Mouse (Mus musculus) spleen, adult 18-20 months (tissue): ENCODE results near the gene Olfr71.

Experiments used
- DNase-seq, 2 experiments: peaks; one replicate each; pipeline ENCODE4 v3.0.0; 2022; ENCODE audit warnings: mixed read lengths in 2 of 2

Gene Olfr71

DNA sequence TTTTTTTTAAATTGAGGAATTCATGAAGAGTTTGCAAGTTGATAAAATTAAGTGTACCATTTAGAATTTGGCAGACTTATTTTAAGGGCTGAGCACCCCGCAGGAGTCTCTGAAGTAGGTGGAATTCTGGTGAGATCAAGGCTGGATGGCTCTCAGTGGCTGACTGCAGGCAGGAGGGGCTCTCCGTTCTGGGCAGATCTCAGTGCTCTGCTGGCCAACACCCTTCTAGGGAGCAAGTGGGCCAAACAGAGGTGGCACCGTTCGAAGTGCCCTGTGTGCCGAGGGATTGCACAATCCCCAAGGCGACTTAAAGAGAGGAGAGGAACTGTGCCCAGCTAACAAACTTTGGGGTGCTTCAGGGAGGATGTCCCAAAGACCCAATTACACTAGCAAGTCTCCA is at the start of gene Olfr71:
TSS of gene Olfr71 (minus strand) at position 387 of the 400 bp plus-strand sequence.
- DNase-seq: no peak

DNA sequence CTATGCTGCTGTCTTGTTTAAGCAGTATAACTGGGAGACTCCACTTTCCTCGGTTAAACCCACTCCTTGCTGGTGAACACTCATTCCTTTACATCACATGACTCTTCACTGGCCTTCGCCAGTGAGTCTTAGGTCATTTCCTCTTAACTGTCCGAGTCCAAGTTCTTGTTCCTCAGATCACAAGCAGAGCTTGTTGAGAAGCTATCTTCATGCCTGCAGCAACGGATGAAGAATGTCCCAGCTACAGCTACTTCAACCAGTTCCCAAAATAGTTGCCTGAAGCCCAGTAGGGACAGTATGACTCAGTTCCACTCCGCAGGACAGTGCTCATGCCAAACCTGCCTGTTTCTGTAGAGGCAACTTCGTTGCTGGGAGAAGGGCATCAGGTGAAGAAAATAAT is 47.2 kb upstream of the Olfr71 start:
- DNase-seq: no peak

DNA sequence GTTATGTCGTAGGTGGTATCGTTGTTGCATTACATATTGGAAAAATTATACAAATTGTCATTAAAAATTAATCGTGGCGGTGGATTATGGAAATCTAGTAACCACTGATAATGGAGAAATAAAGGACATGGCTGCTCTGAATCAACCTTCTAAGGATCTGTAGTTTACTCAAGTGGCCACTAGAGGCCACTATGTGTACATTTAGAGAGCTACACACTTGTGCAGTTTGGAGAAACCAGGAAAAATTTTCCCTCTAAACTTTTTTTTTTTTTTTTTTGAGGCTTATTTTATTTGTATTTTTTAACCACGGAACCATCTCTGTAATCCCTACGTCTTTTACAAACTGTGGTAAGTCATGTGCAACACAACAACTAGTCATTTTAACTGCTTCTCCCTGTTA is 35.1 kb upstream of the Olfr71 start:
- DNase-seq: no peak

DNA sequence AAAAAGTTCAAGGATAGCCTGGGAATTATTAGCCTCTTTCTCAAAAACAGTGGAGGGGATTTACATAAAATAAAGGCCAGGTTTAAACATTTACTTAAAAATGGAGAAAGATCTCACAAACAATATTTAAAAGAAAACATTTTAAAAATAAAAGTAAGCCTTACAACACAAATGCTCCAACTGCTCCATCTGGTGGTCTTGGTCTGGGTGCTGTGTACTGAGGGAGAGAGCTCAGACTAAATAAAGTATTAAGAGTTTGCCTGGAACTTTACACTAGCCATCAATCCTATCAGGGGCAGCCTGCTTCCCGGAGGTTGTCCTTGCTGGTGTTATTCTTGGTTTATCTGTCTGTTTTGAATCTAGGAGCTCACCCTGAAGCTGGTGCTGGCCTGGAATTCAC is 33.0 kb upstream of the Olfr71 start:
- no peak for DNase-seq

DNA sequence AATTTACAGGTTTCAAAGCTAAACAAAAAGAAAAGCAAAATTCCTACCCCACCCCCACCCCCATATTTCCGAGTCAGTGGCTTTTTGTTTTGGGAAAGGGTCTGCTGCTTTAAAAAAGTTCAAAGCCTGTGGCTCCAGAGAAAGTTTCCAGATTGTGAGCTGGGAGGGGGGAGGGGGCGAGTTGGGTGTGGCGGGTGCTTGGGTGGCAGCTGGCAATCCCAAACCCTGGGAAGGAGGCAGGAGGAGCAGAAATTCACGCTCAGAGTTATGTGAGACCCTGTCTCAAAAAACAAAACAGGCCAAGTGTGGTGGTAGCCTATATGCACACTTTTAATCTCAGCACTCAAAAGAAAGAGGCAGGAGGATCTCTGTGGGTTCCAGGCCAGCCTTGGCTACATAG is 32.6 kb upstream of the Olfr71 start:
- DNase-seq: no peak

DNA sequence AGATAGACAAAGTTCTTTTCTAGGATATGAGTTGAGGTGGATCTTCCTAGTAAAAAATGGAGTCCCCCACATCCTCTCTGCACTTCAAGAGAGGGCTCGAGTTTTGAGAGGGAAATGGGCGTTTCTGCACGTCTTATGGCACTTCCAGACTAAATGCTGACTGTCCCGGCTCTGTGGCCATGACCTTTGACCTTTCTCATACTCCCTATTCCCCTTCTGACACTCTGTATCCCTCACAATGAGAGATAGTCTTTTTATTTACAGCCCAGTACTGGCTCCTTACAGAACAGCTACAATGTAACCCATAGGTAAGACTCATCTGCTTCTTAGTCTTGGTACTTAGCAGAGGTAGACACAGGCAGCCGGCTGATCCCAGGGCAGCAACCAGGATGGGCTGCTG is 31.5 kb upstream of the Olfr71 start:
- no peak for DNase-seq

DNA sequence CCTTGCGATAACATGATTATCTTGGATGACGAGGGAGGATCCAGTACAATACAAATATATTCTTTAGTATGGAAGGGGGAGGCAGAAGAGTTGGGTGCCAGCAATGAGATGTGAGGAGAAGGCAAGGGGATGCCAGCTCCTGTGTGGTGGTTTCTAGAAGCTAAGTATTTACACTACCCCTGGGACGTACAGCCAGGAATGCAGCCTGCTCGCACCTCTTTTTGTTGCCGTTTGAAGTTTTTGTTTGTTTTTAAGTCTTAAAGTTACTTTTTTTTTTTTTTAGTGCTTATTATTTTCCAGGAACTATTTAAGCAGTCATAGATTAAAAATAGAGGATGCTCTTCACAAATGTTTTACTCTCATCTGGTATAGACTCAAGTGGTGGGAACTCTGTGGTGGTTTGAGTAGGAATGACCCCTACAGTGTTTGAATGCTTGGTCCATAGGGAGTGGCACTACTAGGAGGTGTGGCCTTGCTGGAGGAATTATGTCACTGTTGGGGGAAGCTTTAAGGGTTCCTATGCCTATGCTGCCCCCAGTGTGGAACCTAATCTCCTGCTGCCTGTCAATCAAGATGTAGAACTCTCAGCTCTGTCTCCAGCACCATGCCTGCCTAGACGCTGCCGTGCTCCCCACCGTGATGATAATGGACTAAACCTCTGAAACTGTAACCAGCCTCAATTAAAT is 29.1 kb upstream of the Olfr71 start:
- no peak for DNase-seq

DNA sequence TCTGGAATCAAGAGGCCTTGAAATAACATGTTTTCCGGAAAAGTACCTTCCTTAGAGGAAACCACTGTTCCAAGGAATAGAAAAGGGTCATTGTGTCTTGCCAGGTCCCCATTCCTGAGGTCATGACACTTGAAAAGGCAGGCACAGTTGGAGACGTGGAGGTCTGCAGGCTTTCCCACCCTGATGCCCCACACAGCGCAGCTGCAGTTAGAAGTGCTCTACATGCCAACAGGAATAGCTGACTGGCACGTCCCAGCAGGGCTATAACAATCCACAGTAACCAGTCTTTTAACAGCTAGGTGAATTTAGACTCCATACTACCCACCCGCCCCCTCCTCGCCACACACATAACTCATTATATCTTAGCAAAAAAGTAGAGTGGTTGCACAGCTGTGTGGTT is 27.1 kb upstream of the Olfr71 start:
- DNase-seq: no peak

DNA sequence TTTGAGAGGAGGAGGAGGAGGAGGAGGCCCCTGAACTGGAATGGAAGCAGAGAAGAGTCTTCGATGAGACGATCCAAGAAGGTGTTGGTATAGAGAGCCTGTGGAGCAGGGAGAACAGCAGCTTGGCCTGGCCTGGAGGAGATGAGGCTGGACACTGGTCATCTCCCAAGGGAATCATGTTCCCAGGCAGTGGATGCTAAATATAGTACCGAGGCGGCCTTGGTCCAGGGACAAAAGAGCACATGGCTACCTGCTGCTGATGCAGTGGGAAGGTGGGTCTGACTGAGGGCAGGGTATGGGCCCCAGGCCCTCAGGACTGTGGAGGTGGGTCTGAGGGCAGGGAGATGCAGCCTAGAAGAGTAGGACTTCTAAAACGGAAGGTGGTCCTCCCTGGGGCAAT is 23.1 kb upstream of the Olfr71 start:
- no peak for DNase-seq

DNA sequence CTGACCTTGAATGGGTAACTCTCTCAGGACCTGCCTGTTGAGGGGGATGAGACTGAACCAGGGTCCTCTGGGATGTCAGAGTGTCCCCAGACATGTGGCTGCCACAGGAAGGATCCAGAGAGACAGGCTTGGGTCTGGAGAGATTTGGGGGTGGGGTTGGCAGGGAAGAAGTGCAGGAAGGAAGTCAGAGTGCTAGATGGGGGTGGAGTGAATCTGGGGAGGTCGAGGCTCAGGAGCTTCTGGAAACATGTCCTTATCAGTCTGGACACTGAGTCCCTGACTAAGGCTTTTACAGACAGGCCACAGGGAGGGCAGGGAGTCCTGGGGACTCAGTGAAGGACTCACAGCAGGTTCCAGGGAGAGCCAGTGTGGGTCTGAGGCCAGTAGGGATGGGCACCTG is 22.1 kb upstream of the Olfr71 start:
- DNase-seq: no peak

DNA sequence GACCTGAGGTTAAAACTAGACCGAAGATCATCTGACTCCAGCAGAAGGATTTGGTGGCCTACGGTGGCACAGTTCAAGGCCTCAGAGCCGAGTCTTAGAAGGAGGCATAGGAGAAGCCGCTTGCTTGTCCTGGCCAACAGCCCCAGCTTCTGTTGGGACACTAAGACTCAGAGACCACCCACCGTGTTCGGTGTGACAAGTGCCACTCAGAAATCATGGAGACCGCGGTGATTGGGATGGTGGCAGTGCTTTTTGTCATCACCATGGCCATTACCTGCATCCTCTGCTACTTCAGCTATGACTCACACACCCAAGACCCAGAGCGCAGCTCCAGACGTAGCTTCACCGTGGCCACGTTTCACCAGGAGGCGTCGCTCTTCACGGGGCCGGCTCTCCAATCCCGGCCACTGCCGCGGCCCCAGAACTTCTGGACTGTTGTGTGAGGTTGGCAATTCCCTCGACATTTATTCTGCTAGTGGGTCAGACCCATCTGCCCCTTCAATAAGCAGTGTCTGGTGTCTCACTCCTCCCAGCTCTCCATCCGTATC is 20.8 kb upstream of the Olfr71 start:
- DNase-seq: no peak

DNA sequence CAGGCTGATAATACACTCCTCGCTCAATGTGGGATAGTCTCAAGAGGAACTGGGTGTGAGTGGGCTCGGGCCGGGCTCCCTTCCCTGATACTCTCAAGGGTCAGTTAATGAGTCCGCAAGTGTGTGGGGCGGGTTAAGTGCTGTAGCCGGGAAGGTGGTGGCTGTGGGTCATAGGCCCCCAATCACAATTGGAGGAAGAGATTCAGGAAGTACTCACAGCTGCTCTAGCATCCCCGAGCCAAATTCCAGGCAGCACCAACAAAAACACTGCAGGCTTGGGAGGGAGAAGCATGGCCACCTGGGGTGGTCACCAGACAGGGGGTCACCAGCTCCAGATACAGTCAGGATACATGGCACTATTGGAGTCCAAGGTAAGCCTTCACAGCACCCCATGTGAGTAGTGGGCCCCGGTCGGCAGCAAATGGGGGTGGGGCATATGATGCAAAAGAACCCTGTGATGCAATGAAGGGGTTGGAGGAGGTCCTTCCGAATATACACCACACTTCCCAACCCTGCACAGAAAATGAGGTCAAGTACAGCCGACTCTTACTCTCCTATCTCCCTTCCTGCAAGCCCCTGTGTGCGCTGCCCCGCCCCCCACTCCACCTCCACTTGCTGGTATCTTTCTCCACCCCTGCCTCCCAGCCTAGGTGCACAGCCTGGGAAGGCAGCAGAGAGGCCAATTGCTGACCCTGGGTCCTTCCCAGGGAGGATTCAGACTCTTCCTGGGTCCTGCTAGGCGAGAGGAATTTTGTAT is 19.9 kb upstream of the Olfr71 start, which contains the start of gene Spaar:
TSS of gene Spaar (plus strand) at position 241 of the 757 bp plus-strand sequence.
- no peak for DNase-seq

DNA sequence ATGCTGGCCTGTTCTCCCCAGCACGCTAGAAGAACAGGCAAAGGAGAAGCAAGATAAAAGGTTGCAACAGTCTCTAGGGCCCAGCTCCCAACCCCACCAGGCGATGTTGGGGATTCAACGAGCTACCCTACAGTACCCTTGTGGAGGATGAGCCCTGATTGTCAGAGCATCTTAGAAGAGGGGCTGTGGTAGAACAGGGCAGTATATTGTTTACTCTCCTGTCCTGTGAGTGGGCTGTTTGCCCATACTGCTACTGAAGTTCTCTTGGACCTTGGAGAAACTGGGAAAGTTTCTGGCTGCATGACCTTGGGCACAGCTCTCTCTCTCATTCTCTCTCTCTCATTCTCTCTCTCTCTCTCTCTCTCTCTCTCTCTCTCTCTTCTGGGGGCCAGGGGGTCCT is 19.1 kb upstream of the Olfr71 start:
- DNase-seq: no peak

DNA sequence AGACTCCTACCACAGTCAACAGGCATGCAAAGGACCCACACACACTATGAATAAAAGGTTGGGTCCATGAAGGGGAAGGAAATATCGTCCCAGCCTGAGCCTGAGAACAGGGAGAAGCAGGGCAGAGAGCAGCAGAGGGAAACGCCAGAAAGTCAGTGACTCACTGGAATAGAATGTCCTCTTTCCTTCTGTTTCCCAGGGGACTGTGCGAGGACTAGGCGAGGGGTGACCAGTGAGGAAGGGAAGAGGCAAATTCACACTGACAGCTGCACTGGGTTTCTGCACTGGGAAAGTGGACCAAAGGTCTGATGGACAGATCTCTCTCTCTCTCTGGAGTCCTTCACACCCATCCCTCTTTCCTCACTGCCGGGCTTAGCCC is 18.5 kb upstream of the Olfr71 start:
- no peak for DNase-seq

DNA sequence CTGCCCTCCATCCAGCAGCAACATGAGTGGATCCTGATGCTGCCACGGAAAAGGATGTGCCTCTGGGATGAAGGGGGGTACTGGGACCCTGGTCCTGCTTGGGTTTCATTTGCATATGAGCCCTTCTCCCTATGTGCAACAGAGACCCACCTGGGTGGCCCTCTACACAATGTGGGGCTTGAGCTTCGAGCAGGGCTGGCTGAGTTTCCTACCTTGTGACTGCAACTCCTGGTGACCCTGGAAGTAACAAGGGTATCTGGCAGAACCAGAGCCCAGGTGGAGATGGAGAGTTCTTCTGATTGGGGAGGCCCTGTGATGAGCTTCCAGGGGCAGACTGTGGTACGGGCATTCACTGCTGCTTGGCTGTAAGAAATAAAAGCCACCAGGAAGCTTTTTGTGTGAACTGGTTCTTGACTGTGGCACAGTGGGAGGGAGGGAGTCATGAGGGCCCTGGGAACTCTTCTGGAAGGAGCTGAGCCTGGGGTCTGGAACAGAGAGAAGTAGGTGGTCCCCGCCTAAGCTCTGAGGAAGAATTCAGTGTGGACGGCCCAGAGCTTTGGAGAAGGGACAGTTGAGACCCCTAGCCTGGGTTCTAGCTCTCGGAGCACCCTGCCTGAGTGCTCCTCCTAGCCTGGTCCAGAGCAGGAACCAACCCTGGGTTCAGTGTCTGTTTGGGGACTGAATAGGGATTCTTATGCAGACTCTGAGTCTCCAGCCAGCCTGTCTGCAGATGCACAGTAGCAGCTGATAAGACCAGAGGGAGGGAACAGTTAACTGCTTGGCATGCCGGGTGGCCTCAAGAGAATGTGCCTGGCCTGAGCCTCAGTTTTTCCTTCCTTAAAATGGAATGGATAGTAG is 17.9 kb upstream of the Olfr71 start:
- DNase-seq: no peak

DNA sequence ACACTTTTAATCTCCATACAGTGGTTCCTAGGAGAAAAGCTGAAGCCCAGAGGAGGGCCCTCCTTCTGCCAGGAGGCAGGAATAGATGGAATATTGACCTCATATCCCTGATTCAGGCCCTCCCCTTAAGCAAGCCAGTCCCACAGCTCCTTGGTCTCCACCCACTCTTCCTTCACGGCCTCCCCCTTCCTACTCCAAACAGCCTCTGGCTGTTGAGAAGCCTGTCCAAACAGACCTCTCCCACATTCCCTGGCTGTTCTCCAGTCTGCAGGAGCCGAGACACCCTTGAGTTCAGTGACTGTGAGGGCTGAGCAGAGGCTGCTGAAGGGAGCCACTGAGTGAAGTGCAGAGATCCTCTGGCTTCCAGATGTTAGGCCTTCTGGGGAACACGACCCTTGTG is 16.9 kb upstream of the Olfr71 start, which contains the start of gene Hrct1:
TSS of gene Hrct1 (plus strand) at position 194 of the 400 bp plus-strand sequence.
- no peak for DNase-seq

DNA sequence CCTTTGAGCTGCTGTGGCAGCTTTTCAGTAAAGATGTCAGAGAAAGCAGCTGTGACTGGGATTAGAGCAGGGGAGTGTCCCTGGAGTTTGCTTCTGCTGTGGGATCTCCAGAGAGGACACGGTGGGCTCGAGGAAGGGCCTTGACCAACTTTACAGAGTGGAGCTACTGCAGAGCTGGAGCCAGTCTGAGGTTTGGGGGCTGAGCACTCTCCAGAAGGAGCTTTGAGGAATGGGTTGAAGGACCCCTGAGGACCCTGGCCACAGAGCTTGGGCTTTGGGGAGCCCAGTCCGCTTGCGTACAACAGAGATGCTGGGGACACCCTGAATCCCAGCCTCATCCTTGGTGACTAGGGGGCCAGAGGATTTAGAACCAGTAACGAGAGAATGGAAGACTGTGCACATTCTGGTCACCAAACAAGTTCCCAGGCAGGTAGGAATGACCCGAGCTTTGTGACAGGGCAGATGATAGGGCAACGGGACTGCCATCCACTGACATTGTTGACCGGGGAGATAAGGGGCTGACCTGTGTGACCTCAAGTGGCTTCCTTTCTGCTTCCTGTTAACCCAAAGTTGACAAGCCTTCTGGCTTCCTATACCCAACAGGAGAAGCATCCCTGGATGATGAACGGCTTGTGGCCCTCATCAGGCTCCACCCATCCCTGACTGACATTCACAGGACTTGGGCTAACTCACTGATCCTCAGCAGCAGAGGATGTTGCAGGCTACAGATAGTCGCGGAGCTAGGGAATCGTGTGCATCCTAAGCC is 16.4 kb upstream of the Olfr71 start:
- no peak for DNase-seq

DNA sequence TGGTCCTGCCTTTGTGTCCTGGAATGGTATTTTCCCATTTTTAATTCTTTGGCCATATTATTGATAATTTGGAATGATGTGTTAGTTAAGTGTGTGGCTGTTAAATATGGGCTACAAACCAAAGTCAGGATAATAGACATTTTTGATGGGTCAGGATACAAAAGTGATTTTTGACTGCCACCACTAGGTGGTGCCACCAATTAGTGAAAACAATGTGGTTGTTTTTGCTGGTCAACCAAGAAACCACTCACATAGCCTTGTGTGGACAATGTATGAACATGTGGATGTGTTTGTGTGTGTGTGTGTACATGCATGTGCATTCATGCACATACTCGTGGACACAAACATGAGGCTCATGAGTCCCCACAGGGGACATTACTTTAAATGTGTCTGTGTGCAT is 14.7 kb upstream of the Olfr71 start:
- DNase-seq: peak in 1 of 2 experiments; percentile 18

DNA sequence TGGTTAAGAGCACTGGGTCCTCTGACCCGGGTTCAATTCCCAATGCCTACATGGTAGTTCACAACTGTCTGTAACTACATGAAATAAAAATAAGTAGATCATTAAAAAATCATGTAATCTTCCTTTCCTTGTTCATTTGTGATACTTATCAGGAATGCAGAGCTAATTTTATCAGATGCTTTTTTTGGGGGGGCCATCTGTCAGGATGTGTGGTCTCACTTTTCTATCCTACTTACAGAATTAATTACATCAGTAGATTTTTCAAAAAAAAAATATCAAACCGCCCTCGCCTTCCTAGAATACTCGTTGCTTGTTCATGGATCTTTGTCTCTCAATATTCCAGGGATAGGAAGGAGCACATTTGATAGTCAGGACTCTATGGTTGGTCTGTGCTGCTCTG is 12.1 kb upstream of the Olfr71 start:
- DNase-seq: no peak

DNA sequence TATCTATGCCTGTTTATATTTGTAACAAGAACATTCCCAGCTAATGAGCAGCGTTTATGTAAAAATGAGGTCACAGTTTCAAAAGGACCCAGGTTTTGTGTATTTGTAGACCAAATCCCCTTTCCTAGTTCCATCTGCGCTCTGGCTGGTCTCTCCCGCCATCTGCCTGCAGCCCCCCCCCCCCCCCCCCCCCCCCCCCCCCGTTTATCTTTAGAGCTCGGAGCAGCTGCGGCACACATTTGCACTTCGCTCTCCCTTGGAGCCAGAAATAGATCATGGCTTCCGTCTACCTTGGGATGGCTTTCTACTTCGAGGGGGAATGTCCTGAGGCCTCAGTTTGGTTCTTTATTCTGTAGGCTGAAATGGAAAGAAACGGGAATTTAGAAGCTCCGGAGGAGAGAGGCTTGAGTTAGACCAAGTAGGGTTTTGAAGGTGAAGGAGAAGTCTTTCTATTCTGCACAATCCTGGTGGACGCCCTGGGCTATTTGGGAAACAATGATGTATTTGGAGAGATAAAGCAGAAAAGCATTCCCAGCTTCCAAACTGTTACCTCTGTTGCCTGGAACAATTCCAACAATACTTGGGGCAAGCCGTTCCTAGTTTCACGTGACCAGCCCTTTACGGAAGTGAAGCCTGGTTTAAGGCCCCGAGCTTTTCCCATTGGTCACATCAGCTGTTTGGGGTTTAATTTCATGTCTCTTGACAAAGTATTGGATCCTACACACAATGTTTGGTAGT is 10.6 kb upstream of the Olfr71 start:
- no peak for DNase-seq

DNA sequence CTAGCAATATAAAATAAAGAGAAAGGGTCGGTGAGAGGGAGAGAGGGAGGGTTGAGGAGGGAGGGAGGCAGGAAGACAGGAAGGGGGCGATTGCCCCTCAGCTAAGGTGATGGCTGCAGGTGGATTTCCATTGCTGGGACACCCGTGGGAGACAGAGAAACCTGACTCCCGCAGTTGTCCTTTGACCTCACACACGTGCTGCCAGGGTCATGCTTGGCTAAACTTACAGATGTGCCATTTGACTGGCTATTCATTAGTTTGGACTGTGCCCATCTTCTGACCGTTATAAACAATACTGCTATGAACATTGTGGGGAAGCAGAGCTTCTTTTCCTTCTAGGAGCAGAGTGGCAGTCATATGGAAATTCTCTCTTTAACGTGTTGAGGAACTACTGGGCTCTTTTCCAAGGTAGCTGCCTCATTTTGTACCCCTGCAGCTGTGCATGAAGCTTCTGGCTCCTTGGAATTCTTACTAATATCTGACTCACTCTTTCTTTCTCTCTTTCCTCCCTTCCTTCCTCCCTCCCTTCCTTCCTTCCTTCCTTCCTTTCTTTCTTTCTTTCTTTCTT is 3.7 kb upstream of the Olfr71 start:
- no peak for DNase-seq
